Mouse (Mus musculus) CH12.LX (cell line): Measurements from ENCODE around the gene Slc22a20. TPM values are rescaled to one million over a fixed set of nuclear protein-coding genes. Genes with fewer than 3 reads are reported as not detected.

Source experiments
- DNase-seq: peaks from one replicate; pipeline ENCODE4 v3.0.0-alpha.2; 2013; ENCODE audit errors: extremely low read depth
- H3K27ac ChIP-seq: 2 replicates; pipeline ENCODE4 v1.5.1; 2012; ENCODE audit warnings: low read depth, mild to moderate bottlenecking, control low read depth, moderate library complexity; ENCODE audit not compliant: insufficient read depth
- H3K27me3 ChIP-seq: replicated peaks from 2 replicates; pipeline ENCODE3; 2012; ENCODE audit warnings: inconsistent platforms
- H3K36me3 ChIP-seq, 2 experiments: replicated peaks in 1 of 2; 2 replicates each; pipeline versions ENCODE3 to v1.6.1; 2012; ENCODE audit warnings: inconsistent platforms in 1 of 2, low read length in 1 of 2, mild to moderate bottlenecking in 1 of 2, mixed read lengths in 1 of 2, moderate library complexity in 1 of 2; ENCODE audit not compliant: control insufficient read depth in 1 of 2, insufficient read depth in 1 of 2
- H3K4me1 ChIP-seq, 2 experiments: 2 replicates each; pipeline ENCODE4 v1.6.1; 2012; ENCODE audit warnings: inconsistent platforms in 1 of 2, moderate library complexity in 1 of 2; ENCODE audit not compliant: insufficient read depth in 2 of 2, control insufficient read depth in 1 of 2
- H3K4me2 ChIP-seq: 2 replicates; pipeline ENCODE4 v1.6.1; 2012; ENCODE audit warnings: low read depth, mild to moderate bottlenecking, control low read depth; ENCODE audit not compliant: poor library complexity, insufficient read depth, severe bottlenecking
- H3K4me3 ChIP-seq, 3 experiments: fragments of 150-350 bp in 1 of 3; sonication (generic) in 1 of 3; replicated peaks in 1 of 3; 2 replicates each; pipeline versions ENCODE3 to v1.5.1; 2011 to 2012; ENCODE audit warnings: low read depth in 2 of 3, low read length in 2 of 3, mild to moderate bottlenecking in 2 of 3, moderate library complexity in 2 of 3, control low read depth in 1 of 3, improper control_type of control experiment in 1 of 3, inconsistent platforms in 1 of 3, mixed read lengths in 1 of 3; ENCODE audit not compliant: poor library complexity in 1 of 3
- H3K79me2 ChIP-seq: replicated peaks from 2 replicates; pipeline ENCODE4 v1.6.1; 2012; ENCODE audit warnings: mild to moderate bottlenecking, moderate library complexity; ENCODE audit not compliant: control insufficient read depth, poor library complexity, insufficient read depth, severe bottlenecking; ENCODE audit errors: extremely low read depth
- H3K9ac ChIP-seq: 2 replicates; pipeline ENCODE4 v1.6.1; 2012; ENCODE audit warnings: low read depth, mild to moderate bottlenecking, control low read depth, moderate library complexity; ENCODE audit not compliant: insufficient read depth
- H3K9me3 ChIP-seq: replicated peaks from 2 replicates; pipeline ENCODE3; 2012; ENCODE audit warnings: low read length, inconsistent platforms, mixed read lengths
- CHD2 ChIP-seq: IDR thresholded peaks from 2 replicates; pipeline ENCODE4 v1.6.1; 2011; ENCODE audit warnings: low read length, improper control_type of control experiment
- E2F4 ChIP-seq: IDR thresholded peaks from 2 replicates; pipeline ENCODE4 v1.6.1; 2011; ENCODE audit warnings: low read depth, low read length, improper control_type of control experiment; ENCODE audit not compliant: insufficient replicate concordance
- ELF1 ChIP-seq: IDR thresholded peaks from 2 replicates; pipeline ENCODE4 v1.6.1; 2014; ENCODE audit warnings: low read depth, mild to moderate bottlenecking, inconsistent platforms, low read length, improper control_type of control experiment
- EP300 ChIP-seq: IDR thresholded peaks from 2 replicates; pipeline ENCODE4 v1.6.1; 2011; ENCODE audit warnings: low read length, improper control_type of control experiment
- HCFC1 ChIP-seq: IDR thresholded peaks from 2 replicates; pipeline ENCODE4 v1.6.1; 2012; ENCODE audit warnings: low read depth, mild to moderate bottlenecking, inconsistent platforms, low read length, improper control_type of control experiment
- IRF4 ChIP-seq: IDR thresholded peaks from 2 replicates; pipeline ENCODE4 v1.6.1; 2014; ENCODE audit warnings: low read depth, mild to moderate bottlenecking, inconsistent platforms, low read length, improper control_type of control experiment
- JUN ChIP-seq: IDR thresholded peaks from 2 replicates; pipeline ENCODE4 v1.6.1; 2011; ENCODE audit warnings: low read depth, mild to moderate bottlenecking, low read length, improper control_type of control experiment, moderate library complexity; ENCODE audit not compliant: insufficient read depth
- MAFK ChIP-seq: IDR thresholded peaks from 2 replicates; pipeline ENCODE4 v1.6.1; 2011; ENCODE audit warnings: low read length, improper control_type of control experiment; ENCODE audit not compliant: insufficient replicate concordance
- MAX ChIP-seq: IDR thresholded peaks from 2 replicates; pipeline ENCODE4 v1.6.1; 2011; ENCODE audit warnings: low read length, improper control_type of control experiment
- MYC ChIP-seq: IDR thresholded peaks from 2 replicates; pipeline ENCODE4 v1.6.1; 2011; ENCODE audit warnings: low read depth, mild to moderate bottlenecking, improper control_type of control experiment, low read length
- NRF1 ChIP-seq: IDR thresholded peaks from 2 replicates; pipeline ENCODE4 v1.6.1; 2014; ENCODE audit warnings: low read depth, mild to moderate bottlenecking, inconsistent platforms, low read length, improper control_type of control experiment, moderate library complexity
- POLR2A ChIP-seq: IDR thresholded peaks from 2 replicates; pipeline ENCODE4 v1.6.1; 2011; ENCODE audit warnings: low read depth, mild to moderate bottlenecking, improper control_type of control experiment, low read length
- RAD21 ChIP-seq: IDR thresholded peaks from 2 replicates; pipeline ENCODE4 v1.6.1; 2011; ENCODE audit warnings: low read depth, mild to moderate bottlenecking, low read length, improper control_type of control experiment, moderate library complexity
- RCOR1 ChIP-seq: conservative IDR thresholded peaks from 2 replicates; pipeline ENCODE4 v1.6.1; 2012; ENCODE audit warnings: low read depth, mild to moderate bottlenecking, inconsistent platforms, low read length, improper control_type of control experiment
- SIN3A ChIP-seq: IDR thresholded peaks from 2 replicates; pipeline ENCODE4 v1.6.1; 2012; ENCODE audit warnings: low read length, improper control_type of control experiment, inconsistent platforms
- UBTF ChIP-seq: IDR thresholded peaks from 2 replicates; pipeline ENCODE4 v1.6.1; 2012; ENCODE audit warnings: low read depth, mild to moderate bottlenecking, inconsistent platforms, low read length, improper control_type of control experiment, moderate library complexity
- USF1 ChIP-seq: IDR thresholded peaks from 2 replicates; pipeline ENCODE4 v1.6.1; 2014; ENCODE audit warnings: low read depth, mild to moderate bottlenecking, inconsistent platforms, low read length, improper control_type of control experiment
- ZC3H11A ChIP-seq: IDR thresholded peaks from 2 replicates; pipeline ENCODE4 v1.6.1; 2012; ENCODE audit warnings: low read depth, mild to moderate bottlenecking, inconsistent platforms, low read length, improper control_type of control experiment
- dilution Hi-C: fragments of 300-500 bp; cut with MboI; formaldehyde crosslinking; loops from 2 replicates; pipeline ENCODE4 v1.14.3; 2020; ENCODE audit warnings: low sequenced_read_pairs; ENCODE audit not compliant: extremely low pct_unique_long_range_greater_than_20kb, extremely low pct_ligation_motif_present
- in situ Hi-C: fragments of 300-500 bp; cut with MboI; formaldehyde crosslinking; loops from 3 replicates; pipeline ENCODE4 v1.14.3; 2019; ENCODE audit warnings: low sequenced_read_pairs, low pct_ligation_motif_present, low pct_unique_long_range_greater_than_20kb, mixed read lengths
- polyA plus RNA-seq: library from polyadenylated mRNA; unstranded; fragments of >175 nt; gene quantifications from 2 replicates; pipeline ENCODE4 v1.2.1, GENCODE M21; 2012; ENCODE audit warnings: low read depth; ENCODE audit not compliant: insufficient read length
- total RNA-seq, 2 experiments: library from RNA; depleted of rRNA; stranded (reverse); fragments of 300-350 nt in 1 of 2; fragments of >200 nt in 1 of 2; gene quantifications; 2 replicates each; pipeline ENCODE4 v1.2.3; 2012 to 2014

Gene Slc22a20
- total and polyA plus RNA-seq, 3 experiments, result not detected

- no peak overlapping the region for H3K4me3 ChIP-seq
- dilution Hi-C loops, result no loop called here
- no peak for DNase-seq
Observed at GRCm38 (mm10) chr19:5921715-5922114, 64.2 kb downstream of the Slc22a20 start.

More at GRCm38 (mm10) chr19:5921715-5922114, 64.2 kb downstream of the Slc22a20 start:
- Histone ChIP-seq H3K4me1 (peaks cover 5 to 16% of the 10 kb centered on the region in 2 experiments; a peak in 2 of 4 replicates), H3K36me3 (peaks cover 7 to 22% of the 10 kb centered on the region in 2 experiments), H3K9me3 (no peaks in the 10 kb centered on the region), H3K4me2 (no peak overlapping the region), H3K27me3 (peaks cover 7% of the 10 kb centered on the region), H3K27ac (no peak overlapping the region), H3K9ac (no peak overlapping the region), H3K79me2 (no peaks in the 10 kb centered on the region)
- in situ Hi-C loops, result loop anchor here (5.0 kb wide), 2 partner anchors 41 to 96 kb away; partner anchors contain the start of genes Capn1 and Pola2
- TF ChIP-seq SIN3A, result no peak
- no peak for TF ChIP-seq EP300
- no peak for TF ChIP-seq MYC
- no peak for TF ChIP-seq ZC3H11A
- no peak for TF ChIP-seq NRF1
- TF ChIP-seq JUN, result no peak
- no peak for TF ChIP-seq CHD2
- no peak for TF ChIP-seq POLR2A
- TF ChIP-seq IRF4, result no peak
- no peak for TF ChIP-seq MAFK
- TF ChIP-seq MAX, result no peak
- no peak for TF ChIP-seq ELF1
- no peak for TF ChIP-seq RCOR1
- TF ChIP-seq RAD21, result no peak
- TF ChIP-seq USF1, result no peak
- TF ChIP-seq UBTF, result no peak
- no peak for TF ChIP-seq HCFC1
- TF ChIP-seq E2F4, result no peak

Other genes with a start within 250 kb of the Slc22a20 start
Only the 20 nearest of the 28 such genes appear.
- gene Frmd8, start 110.9 kb downstream of the Slc22a20 start, total RNA-seq (2012; rRNA removed), result 29.0 and 30.7 TPM in 2 replicates
- gene Frmd8, start 110.9 kb downstream of the Slc22a20 start, total RNA-seq (2014; rRNA removed), result 13.5 and 15.5 TPM in 2 replicates
- gene Frmd8, start 110.9 kb downstream of the Slc22a20 start, polyA plus RNA-seq, result 25.2 and 25.4 TPM in 2 replicates
- gene Slc25a45, start 108.3 kb downstream of the Slc22a20 start, total RNA-seq (2012; rRNA removed), result 20.6 and 23.1 TPM in 2 replicates
- 27.6 and 33.0 TPM in 2 replicates for gene Slc25a45, start 108.3 kb downstream of the Slc22a20 start, total RNA-seq (2014; rRNA removed)
- 20.8 and 22.7 TPM in 2 replicates for gene Slc25a45, start 108.3 kb downstream of the Slc22a20 start, polyA plus RNA-seq
- 1.6 and 2.1 TPM in 2 replicates for gene Tigd3, start 92.0 kb downstream of the Slc22a20 start, total RNA-seq (2012; rRNA removed)
- 0.62 and 0.67 TPM in 2 replicates for gene Tigd3, start 92.0 kb downstream of the Slc22a20 start, total RNA-seq (2014; rRNA removed)
- gene Tigd3, start 92.0 kb downstream of the Slc22a20 start, polyA plus RNA-seq, result 1.2 and 1.4 TPM in 2 replicates
- 34.4 and 36.7 TPM in 2 replicates for gene Dpf2, start 73.1 kb downstream of the Slc22a20 start, total RNA-seq (2012; rRNA removed)
- gene Dpf2, start 73.1 kb downstream of the Slc22a20 start, total RNA-seq (2014; rRNA removed), result 21.9 and 25.0 TPM in 2 replicates
- 106 and 115 TPM in 2 replicates for gene Dpf2, start 73.1 kb downstream of the Slc22a20 start, polyA plus RNA-seq
- gene Cdc42ep2, start 61.3 kb downstream of the Slc22a20 start, total RNA-seq (2012; rRNA removed), result 0.25 TPM in 2 replicates
- 0.08 and 0.13 TPM in 2 replicates for gene Cdc42ep2, start 61.3 kb downstream of the Slc22a20 start, total RNA-seq (2014; rRNA removed)
- gene Cdc42ep2, start 61.3 kb downstream of the Slc22a20 start, polyA plus RNA-seq, result 0.16 and 0.20 TPM in 2 replicates
- gene Pola2, start 21.9 kb downstream of the Slc22a20 start, total RNA-seq (2012; rRNA removed), result 60.3 and 80.5 TPM in 2 replicates
- 66.1 and 71.7 TPM in 2 replicates for gene Pola2, start 21.9 kb downstream of the Slc22a20 start, total RNA-seq (2014; rRNA removed)
- gene Pola2, start 21.9 kb downstream of the Slc22a20 start, polyA plus RNA-seq, result 91.4 and 91.7 TPM in 2 replicates
- gene Capn1, start 29.8 kb upstream of the Slc22a20 start, total RNA-seq (2012; rRNA removed), result 34.6 and 40.2 TPM in 2 replicates
- 19.3 and 20.0 TPM in 2 replicates for gene Capn1, start 29.8 kb upstream of the Slc22a20 start, total RNA-seq (2014; rRNA removed)
- 42.9 and 43.7 TPM in 2 replicates for gene Capn1, start 29.8 kb upstream of the Slc22a20 start, polyA plus RNA-seq
- gene Syvn1, start 60.4 kb upstream of the Slc22a20 start, total RNA-seq (2012; rRNA removed), result 26.8 and 32.0 TPM in 2 replicates
- gene Syvn1, start 60.4 kb upstream of the Slc22a20 start, total RNA-seq (2014; rRNA removed), result 13.5 and 16.5 TPM in 2 replicates
- gene Syvn1, start 60.4 kb upstream of the Slc22a20 start, polyA plus RNA-seq, result 82.5 and 106 TPM in 2 replicates
- gene Mrpl49, start 71.6 kb upstream of the Slc22a20 start, total RNA-seq (2012; rRNA removed), result 37.4 and 49.8 TPM in 2 replicates
- 59.0 and 60.9 TPM in 2 replicates for gene Mrpl49, start 71.6 kb upstream of the Slc22a20 start, total RNA-seq (2014; rRNA removed)
- gene Mrpl49, start 71.6 kb upstream of the Slc22a20 start, polyA plus RNA-seq, result 55.6 and 66.6 TPM in 2 replicates
- 2,266 and 2,403 TPM in 2 replicates for gene Fau, start 71.7 kb upstream of the Slc22a20 start, total RNA-seq (2012; rRNA removed)
- gene Fau, start 71.7 kb upstream of the Slc22a20 start, total RNA-seq (2014; rRNA removed), result 1,142 and 1,239 TPM in 2 replicates
- 2,522 and 2,776 TPM in 2 replicates for gene Fau, start 71.7 kb upstream of the Slc22a20 start, polyA plus RNA-seq
- 29.2 and 32.7 TPM in 2 replicates for gene Znhit2, start 75.0 kb upstream of the Slc22a20 start, total RNA-seq (2012; rRNA removed)
- 20.9 and 22.6 TPM in 2 replicates for gene Znhit2, start 75.0 kb upstream of the Slc22a20 start, total RNA-seq (2014; rRNA removed)
- gene Znhit2, start 75.0 kb upstream of the Slc22a20 start, polyA plus RNA-seq, result 20.1 and 20.5 TPM in 2 replicates
- 8.7 and 10.8 TPM in 2 replicates for gene Tm7sf2, start 82.2 kb upstream of the Slc22a20 start, total RNA-seq (2012; rRNA removed)
- 8.8 and 11.7 TPM in 2 replicates for gene Tm7sf2, start 82.2 kb upstream of the Slc22a20 start, total RNA-seq (2014; rRNA removed)
- 7.9 and 15.1 TPM in 2 replicates for gene Tm7sf2, start 82.2 kb upstream of the Slc22a20 start, polyA plus RNA-seq
- gene Vps51, start 91.1 kb upstream of the Slc22a20 start, total RNA-seq (2012; rRNA removed), result 44.7 and 48.2 TPM in 2 replicates
- 37.0 and 37.7 TPM in 2 replicates for gene Vps51, start 91.1 kb upstream of the Slc22a20 start, total RNA-seq (2014; rRNA removed)
- 44.1 and 51.2 TPM in 2 replicates for gene Vps51, start 91.1 kb upstream of the Slc22a20 start, polyA plus RNA-seq
- not detected in 2 replicates for gene Tmem262, start 93.9 kb upstream of the Slc22a20 start, total RNA-seq (2012; rRNA removed)
- gene Tmem262, start 93.9 kb upstream of the Slc22a20 start, total RNA-seq (2014; rRNA removed), result not detected in 2 replicates
- gene Tmem262, start 93.9 kb upstream of the Slc22a20 start, polyA plus RNA-seq, result not detected in 2 replicates
- not detected in 2 replicates for gene Gm28374, start 96.1 kb upstream of the Slc22a20 start, total RNA-seq (2012; rRNA removed)
- gene Gm28374, start 96.1 kb upstream of the Slc22a20 start, total RNA-seq (2014; rRNA removed), result 0.40 and 0.42 TPM in 2 replicates
- 0.57 TPM in 1 of 2 replicates, not detected in the other for gene Gm28374, start 96.1 kb upstream of the Slc22a20 start, polyA plus RNA-seq
- 26.8 and 29.4 TPM in 2 replicates for gene Zfpl1, start 98.8 kb upstream of the Slc22a20 start, total RNA-seq (2012; rRNA removed)
- 23.1 and 26.1 TPM in 2 replicates for gene Zfpl1, start 98.8 kb upstream of the Slc22a20 start, total RNA-seq (2014; rRNA removed)
- 30.5 and 40.9 TPM in 2 replicates for gene Zfpl1, start 98.8 kb upstream of the Slc22a20 start, polyA plus RNA-seq
- gene Cdca5, start 98.8 kb upstream of the Slc22a20 start, total RNA-seq (2012; rRNA removed), result 51.5 and 59.2 TPM in 2 replicates
- 62.7 and 67.8 TPM in 2 replicates for gene Cdca5, start 98.8 kb upstream of the Slc22a20 start, total RNA-seq (2014; rRNA removed)
- gene Cdca5, start 98.8 kb upstream of the Slc22a20 start, polyA plus RNA-seq, result 80.6 and 81.6 TPM in 2 replicates
- 0.81 and 0.84 TPM in 2 replicates for gene AC131692.1, start 108.3 kb upstream of the Slc22a20 start, total RNA-seq (2012; rRNA removed)
- 0.42 and 0.74 TPM in 2 replicates for gene AC131692.1, start 108.3 kb upstream of the Slc22a20 start, total RNA-seq (2014; rRNA removed)
- gene AC131692.1, start 108.3 kb upstream of the Slc22a20 start, polyA plus RNA-seq, result 4.6 and 4.7 TPM in 2 replicates
- 0.25 and 0.34 TPM in 2 replicates for gene Naaladl1, start 119.6 kb upstream of the Slc22a20 start, total RNA-seq (2012; rRNA removed)
- gene Naaladl1, start 119.6 kb upstream of the Slc22a20 start, total RNA-seq (2014; rRNA removed), result 0.20 and 0.24 TPM in 2 replicates
- 1.1 and 1.9 TPM in 2 replicates for gene Naaladl1, start 119.6 kb upstream of the Slc22a20 start, polyA plus RNA-seq
- 27.0 and 31.0 TPM in 2 replicates for gene Sac3d1, start 132.5 kb upstream of the Slc22a20 start, total RNA-seq (2012; rRNA removed)
- 24.6 and 31.9 TPM in 2 replicates for gene Sac3d1, start 132.5 kb upstream of the Slc22a20 start, total RNA-seq (2014; rRNA removed)
- 26.9 and 29.8 TPM in 2 replicates for gene Sac3d1, start 132.5 kb upstream of the Slc22a20 start, polyA plus RNA-seq